Mouse (Mus musculus): ENCODE measurements around the gene Paqr7. TPM values are rescaled to one million over a fixed set of nuclear protein-coding genes. Genes with fewer than 3 reads are reported as not detected.

Gene Paqr7
- total and polyA plus RNA-seq, 3 experiments: 0.19 to 2.4 TPM; not detected in 1

GRCm38 (mm10) chr4:134543261-134543660 is 46.8 kb downstream of the Paqr7 start:
- Histone ChIP-seq H3K4me3 (ENCODE audit: control insufficient read depth in 1 of 2, insufficient read depth in 1 of 2, low read depth in 2 of 2, low read length in 2 of 2) (no peak overlapping the region), H3K4me1 (ENCODE audit: control insufficient read depth in 1 of 2, insufficient read depth in 2 of 2, low read length in 2 of 2) (peaks cover 0 to 6% of the 10 kb centered on the region in 2 experiments; a peak in 1 of 4 replicates), H3K27me3 (ENCODE audit: control insufficient read depth in 1 of 2, insufficient read depth in 2 of 2, low read length in 2 of 2) (no peaks in the 10 kb centered on the region), H3K27ac (ENCODE audit: control insufficient read depth, low read depth, low read length) (no peak overlapping the region), H3K9me3 (replicated peaks; ENCODE audit: insufficient read depth, low read length) (no peaks in the 10 kb centered on the region), H3K9ac (ENCODE audit: control insufficient read depth, low read depth, low read length, poor library complexity, severe bottlenecking) (no peak overlapping the region), H3K79me2 (ENCODE audit: control insufficient read depth, insufficient read depth, low read length, poor library complexity) (no peaks in the 10 kb centered on the region), H3K36me3 (ENCODE audit: control insufficient read depth in 1 of 2, insufficient read depth in 2 of 2, low read length in 2 of 2) (no peaks in the 10 kb centered on the region)
- peak; percentile 90 for DNase-seq (ENCODE audit: low read depth, low spot score)
- TF ChIP-seq MYB (IDR thresholded peaks at IDR 0.05; ENCODE audit: low read depth, low read length): no peak
- no peak for TF ChIP-seq NELFE (IDR thresholded peaks at IDR 0.05; ENCODE audit: low read depth, low read length)
- no peak for TF ChIP-seq NRF1 (IDR thresholded peaks at IDR 0.05; ENCODE audit: insufficient read depth, low read depth, low read length, poor library complexity, severe bottlenecking)
- TF ChIP-seq RCOR1 (IDR thresholded peaks at IDR 0.05; ENCODE audit: low read depth, low read length): no peak
- no peak for TF ChIP-seq ZMIZ1 (IDR thresholded peaks at IDR 0.05; ENCODE audit: low read depth, low read length)
- peak; percentile 91 for TF ChIP-seq SMC3 (IDR thresholded peaks at IDR 0.05; ENCODE audit: low read depth, low read length)
- peak; percentile 96 to 98 (median 97) for TF ChIP-seq CTCF (IDR thresholded peaks at IDR 0.05 in 2 of 3, conservative IDR thresholded peaks at IDR 0.05 in 1 of 3; ENCODE audit: control insufficient read depth in 1 of 3, insufficient read depth in 1 of 3, low read depth in 2 of 3, low read length in 3 of 3, poor library complexity in 1 of 3, severe bottlenecking in 1 of 3)
- TF ChIP-seq GABPA (IDR thresholded peaks at IDR 0.05; ENCODE audit: low read depth, low read length): no peak
- TF ChIP-seq TBP (IDR thresholded peaks at IDR 0.05; ENCODE audit: low read depth, low read length): no peak
- no peak for TF ChIP-seq ETS1 (IDR thresholded peaks at IDR 0.05; ENCODE audit: low read depth, low read length)
- peak; percentile 83 for TF ChIP-seq ZC3H11A (IDR thresholded peaks at IDR 0.05; ENCODE audit: low read depth, low read length)
- no peak for TF ChIP-seq HCFC1 (IDR thresholded peaks at IDR 0.05; ENCODE audit: low read depth, low read length)
- TF ChIP-seq EP300 (IDR thresholded peaks at IDR 0.05; ENCODE audit: low read depth in 1 of 2, low read length in 2 of 2): no peak
- TF ChIP-seq JUND (IDR thresholded peaks at IDR 0.05; ENCODE audit: low read depth, low read length): no peak
- no peak for TF ChIP-seq MEF2A (IDR thresholded peaks at IDR 0.05; ENCODE audit: extremely low read depth, insufficient replicate concordance, low read depth, low read length, poor library complexity, severe bottlenecking)
- TF ChIP-seq BHLHE40 (IDR thresholded peaks at IDR 0.05; ENCODE audit: borderline replicate concordance, low read depth, low read length): no peak
- TF ChIP-seq TCF12 (IDR thresholded peaks at IDR 0.05; ENCODE audit: low read depth, low read length): no peak
- TF ChIP-seq GATA1 (IDR thresholded peaks at IDR 0.05; ENCODE audit: low read depth, low read length): no peak
- TF ChIP-seq MAZ (IDR thresholded peaks at IDR 0.05; ENCODE audit: low read depth, low read length): no peak
- no peak for TF ChIP-seq MXI1 (IDR thresholded peaks at IDR 0.05; ENCODE audit: low read depth, low read length)
- no peak for TF ChIP-seq MYC (IDR thresholded peaks at IDR 0.05; ENCODE audit: low read depth, low read length)
- TF ChIP-seq RAD21 (IDR thresholded peaks at IDR 0.05; ENCODE audit: low read depth, low read length): peak; percentile 99

Measured in MEL (cell line).